Mouse (Mus musculus): Measurements from ENCODE around the gene Zscan10. TPM values are rescaled to one million over a fixed set of nuclear protein-coding genes. Genes with fewer than 3 reads are reported as not detected.

Gene Zscan10
- polyA plus RNA-seq, 1 experiment from 2014 or later: not detected

DNA sequence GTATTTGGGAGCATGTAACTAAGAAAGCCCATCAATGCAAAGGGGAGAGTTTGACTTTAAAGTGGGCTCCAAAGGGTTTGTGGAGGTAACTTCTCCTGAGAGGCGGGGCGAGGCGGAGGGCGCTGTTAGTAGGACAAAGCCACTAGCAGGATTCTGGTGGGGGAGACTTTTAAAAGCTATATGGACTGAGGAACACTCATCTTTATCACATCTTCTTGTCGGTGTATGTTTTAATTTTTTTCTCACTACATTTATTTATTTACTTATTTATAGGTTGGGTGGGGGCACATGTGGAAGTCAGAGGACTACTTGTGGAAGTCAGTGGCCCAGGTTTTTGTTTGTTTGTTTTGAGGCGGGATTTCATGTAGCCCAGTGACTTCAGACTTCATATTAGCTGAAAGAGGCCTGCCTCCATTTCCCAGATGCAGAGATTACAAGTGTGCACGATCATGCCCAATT lies 1.0 kb upstream of the Zscan10 start:
- peaks cover 13% of the 10 kb centered on the region for H3K4me1 ChIP-seq (ENCODE audit: control insufficient read depth, insufficient read depth, low read length)
- WGBS: 22% methylated on average over 7 of the region's 7 CpGs
- H3K4me2 ChIP-seq (ENCODE audit: low read depth, low read length): peak overlapping the region; percentile 91
- H3K36me3 ChIP-seq (ENCODE audit: control insufficient read depth, insufficient read depth): no peaks in the 10 kb centered on the region
- H3K9ac ChIP-seq (ENCODE audit: low read length): peak overlapping the region; percentile 71
- H3K9me3 ChIP-seq (replicated peaks; ENCODE audit: control insufficient read depth, low read length): no peaks in the 10 kb centered on the region
- 0 out of 2 replicates have a peak, but pooled peaks have one; percentile 1 for ATAC-seq (replicated peaks; ENCODE audit: extremely low read depth, insufficient read depth, low FRiP score)
- H3K27me3 ChIP-seq (ENCODE audit: control insufficient read depth, insufficient read depth, low read length): no peaks in the 10 kb centered on the region
- H3K27ac ChIP-seq (ENCODE audit: low read length): peak overlapping the region; percentile 88
- peak overlapping the region; percentile 64 for H3K4me3 ChIP-seq (ENCODE audit: low read length)

DNA sequence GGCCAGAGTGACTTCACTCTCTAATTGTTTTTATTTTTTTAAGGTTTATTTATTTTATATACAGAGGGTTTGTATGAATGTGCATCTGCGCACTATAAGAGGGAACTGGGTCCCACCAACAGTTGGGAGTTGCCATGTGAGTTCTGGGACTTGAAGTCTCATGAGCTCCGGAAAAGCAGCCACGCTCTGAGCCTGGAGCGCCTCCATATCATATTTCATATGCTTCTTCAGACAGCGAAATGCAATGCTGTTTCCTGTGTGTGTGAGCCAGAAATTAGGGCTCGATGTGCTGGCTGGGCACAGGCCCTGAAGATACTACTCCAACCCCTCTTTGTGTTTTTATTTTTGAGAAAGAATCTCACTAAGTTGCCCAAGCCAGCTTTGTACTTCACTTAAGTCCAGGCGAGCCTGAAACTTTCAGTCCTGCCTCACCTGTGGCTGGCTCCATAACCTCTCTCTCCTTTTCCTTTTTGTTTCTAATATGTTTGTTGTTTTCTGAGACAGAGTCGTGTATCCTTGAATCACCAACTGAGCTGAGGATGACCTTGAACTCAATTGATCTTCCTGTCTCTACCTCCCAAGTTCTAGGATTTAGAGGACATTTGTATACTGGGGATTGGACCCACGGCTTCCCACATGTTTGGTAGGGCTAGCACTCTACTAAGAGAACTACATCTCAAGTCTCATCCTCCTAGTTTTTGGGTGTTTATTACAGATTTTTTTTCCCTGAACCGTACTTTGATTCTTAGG lies 1.4 kb downstream of the Zscan10 start:
- Histone ChIP-seq H3K4me3 (ENCODE audit: low read length) (no peak overlapping the region), H3K36me3 (ENCODE audit: control insufficient read depth, insufficient read depth) (no peaks in the 10 kb centered on the region), H3K27ac (ENCODE audit: low read length) (no peak overlapping the region), H3K9me3 (replicated peaks; ENCODE audit: control insufficient read depth, low read length) (no peaks in the 10 kb centered on the region), H3K27me3 (ENCODE audit: control insufficient read depth, insufficient read depth, low read length) (no peaks in the 10 kb centered on the region; the same call in 1 of the 2 replicates), H3K9ac (ENCODE audit: low read length) (no peak overlapping the region), H3K4me1 (ENCODE audit: control insufficient read depth, insufficient read depth, low read length) (peaks cover 13% of the 10 kb centered on the region), H3K4me2 (ENCODE audit: low read depth, low read length) (no peak overlapping the region)
- no peak for ATAC-seq (replicated peaks; ENCODE audit: extremely low read depth, insufficient read depth, low FRiP score)
- 50% methylated on average over 10 of the region's 10 CpGs for WGBS

DNA sequence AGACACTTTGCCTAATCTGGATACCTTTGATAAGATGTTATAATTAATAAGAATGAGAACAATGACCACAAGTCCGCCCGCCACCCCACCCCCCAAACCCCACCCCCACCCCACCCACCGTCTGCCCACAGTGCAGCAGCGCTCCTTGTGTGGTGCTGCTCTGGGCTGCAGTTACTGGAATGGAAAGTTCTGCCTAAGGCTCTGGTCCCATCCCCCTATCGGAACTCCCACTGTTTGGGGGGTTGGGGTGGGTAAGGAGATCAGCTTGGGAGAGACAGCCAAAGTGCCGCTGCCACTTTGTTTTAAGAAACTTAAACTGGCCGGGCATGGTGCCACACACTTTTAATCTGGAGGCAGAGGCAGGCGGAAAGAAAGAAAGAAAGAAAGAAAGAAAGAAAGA lies 2.4 kb downstream of the Zscan10 start:
- ATAC-seq (replicated peaks; ENCODE audit: extremely low read depth, insufficient read depth, low FRiP score): no peak
- Histone ChIP-seq H3K4me3 (ENCODE audit: low read length) (no peak overlapping the region), H3K4me1 (ENCODE audit: control insufficient read depth, insufficient read depth, low read length) (peaks cover 13% of the 10 kb centered on the region), H3K4me2 (ENCODE audit: low read depth, low read length) (no peak overlapping the region), H3K9ac (ENCODE audit: low read length) (no peak overlapping the region), H3K27ac (ENCODE audit: low read length) (no peak overlapping the region), H3K36me3 (ENCODE audit: control insufficient read depth, insufficient read depth) (no peaks in the 10 kb centered on the region), H3K27me3 (ENCODE audit: control insufficient read depth, insufficient read depth, low read length) (no peaks in the 10 kb centered on the region; the same call in 1 of the 2 replicates), H3K9me3 (replicated peaks; ENCODE audit: control insufficient read depth, low read length) (no peaks in the 10 kb centered on the region)
- WGBS: 34% methylated on average over 8 of the region's 8 CpGs

DNA sequence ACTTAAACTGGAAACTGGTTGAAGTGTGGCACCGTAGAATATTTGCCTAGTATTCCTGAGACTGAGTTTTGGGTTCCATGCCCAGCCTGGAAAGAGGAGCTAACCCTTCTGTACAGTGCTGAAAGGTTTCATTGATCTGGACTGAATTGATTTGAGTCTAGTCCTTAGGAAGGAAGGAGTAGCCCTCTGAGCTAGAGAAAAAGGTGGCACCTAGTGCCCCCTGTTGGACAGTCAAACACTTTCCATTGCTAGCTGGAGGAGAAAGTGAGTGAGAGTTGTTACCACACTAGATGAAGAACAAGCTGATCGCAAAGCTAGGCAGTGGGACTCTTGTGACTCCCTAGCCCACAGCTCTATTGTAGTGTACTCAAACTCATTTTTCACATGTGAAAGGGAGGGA lies 2.9 kb downstream of the Zscan10 start:
- ATAC-seq (replicated peaks; ENCODE audit: extremely low read depth, insufficient read depth, low FRiP score): no peak
- Histone ChIP-seq H3K27me3 (ENCODE audit: control insufficient read depth, insufficient read depth, low read length) (no peaks in the 10 kb centered on the region; the same call in 1 of the 2 replicates), H3K4me1 (ENCODE audit: control insufficient read depth, insufficient read depth, low read length) (peaks cover 9% of the 10 kb centered on the region), H3K4me2 (ENCODE audit: low read depth, low read length) (no peak overlapping the region), H3K36me3 (ENCODE audit: control insufficient read depth, insufficient read depth) (no peaks in the 10 kb centered on the region), H3K9ac (ENCODE audit: low read length) (no peak overlapping the region), H3K4me3 (ENCODE audit: low read length) (no peak overlapping the region), H3K27ac (ENCODE audit: low read length) (no peak overlapping the region), H3K9me3 (replicated peaks; ENCODE audit: control insufficient read depth, low read length) (no peaks in the 10 kb centered on the region)
- 52% methylated on average over 2 of the region's 2 CpGs for WGBS

DNA sequence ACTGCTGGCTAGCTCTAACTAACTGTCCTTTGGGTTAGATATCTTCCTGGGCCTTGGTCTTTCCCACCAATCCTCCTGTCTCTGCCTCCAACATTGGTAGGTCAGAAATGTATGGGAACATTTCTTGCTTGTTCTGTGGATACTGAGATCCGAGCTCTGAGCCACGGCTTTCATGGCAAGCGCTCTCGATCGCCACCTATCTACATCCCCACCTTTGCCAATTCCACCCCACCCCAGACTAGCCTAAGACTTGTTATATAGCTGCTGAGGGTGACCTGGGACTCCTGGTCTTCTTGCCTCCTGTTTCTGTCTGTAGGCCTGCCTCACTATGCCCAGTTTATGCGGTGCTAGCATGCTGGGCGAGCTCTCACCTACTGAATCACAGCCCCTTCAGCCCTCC lies 3.7 kb downstream of the Zscan10 start:
- ATAC-seq (replicated peaks; ENCODE audit: extremely low read depth, insufficient read depth, low FRiP score): no peak
- H3K9me3 ChIP-seq (replicated peaks; ENCODE audit: control insufficient read depth, low read length): no peaks in the 10 kb centered on the region
- H3K4me3 ChIP-seq (ENCODE audit: low read length): no peak overlapping the region
- H3K36me3 ChIP-seq (ENCODE audit: control insufficient read depth, insufficient read depth): no peaks in the 10 kb centered on the region
- H3K27me3 ChIP-seq (ENCODE audit: control insufficient read depth, insufficient read depth, low read length): no peaks in the 10 kb centered on the region; the same call in 1 of the 2 replicates
- H3K4me1 ChIP-seq (ENCODE audit: control insufficient read depth, insufficient read depth, low read length): peaks cover 7% of the 10 kb centered on the region
- H3K4me2 ChIP-seq (ENCODE audit: low read depth, low read length): no peak overlapping the region
- no peak overlapping the region for H3K9ac ChIP-seq (ENCODE audit: low read length)
- WGBS: 62% methylated on average over 7 of the region's 7 CpGs
- H3K27ac ChIP-seq (ENCODE audit: low read length): no peak overlapping the region

DNA sequence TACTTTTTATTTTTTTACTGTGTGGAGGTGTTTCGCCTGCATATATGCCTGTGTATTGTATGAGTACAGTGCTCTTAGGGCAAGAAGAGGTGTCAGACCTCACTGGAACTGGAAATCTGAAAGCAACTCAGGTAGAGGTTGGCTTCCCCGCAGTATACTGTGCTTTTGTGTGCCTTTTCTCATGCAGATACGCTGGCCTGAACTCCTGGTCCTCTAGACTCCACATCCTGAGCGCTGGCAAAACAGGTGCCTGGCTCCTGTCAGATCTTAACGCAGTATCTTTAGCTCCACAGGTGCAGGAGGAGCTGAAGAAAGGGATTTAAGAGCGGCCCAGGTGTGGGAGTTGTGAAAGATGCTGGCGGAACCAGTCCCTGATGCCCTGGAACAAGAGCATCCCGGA lies 4.6 kb downstream of the Zscan10 start:
- 78% methylated on average over 8 of the region's 8 CpGs for WGBS
- Histone ChIP-seq H3K36me3 (ENCODE audit: control insufficient read depth, insufficient read depth) (no peaks in the 10 kb centered on the region), H3K9ac (ENCODE audit: low read length) (no peak overlapping the region), H3K9me3 (replicated peaks; ENCODE audit: control insufficient read depth, low read length) (no peaks in the 10 kb centered on the region), H3K4me3 (ENCODE audit: low read length) (no peak overlapping the region), H3K4me1 (ENCODE audit: control insufficient read depth, insufficient read depth, low read length) (no peaks in the 10 kb centered on the region; the same call in 1 of the 2 replicates), H3K27ac (ENCODE audit: low read length) (no peak overlapping the region), H3K4me2 (ENCODE audit: low read depth, low read length) (no peak overlapping the region), H3K27me3 (ENCODE audit: control insufficient read depth, insufficient read depth, low read length) (no peaks in the 10 kb centered on the region; the same call in 1 of the 2 replicates)
- ATAC-seq (replicated peaks; ENCODE audit: extremely low read depth, insufficient read depth, low FRiP score): no peak

DNA sequence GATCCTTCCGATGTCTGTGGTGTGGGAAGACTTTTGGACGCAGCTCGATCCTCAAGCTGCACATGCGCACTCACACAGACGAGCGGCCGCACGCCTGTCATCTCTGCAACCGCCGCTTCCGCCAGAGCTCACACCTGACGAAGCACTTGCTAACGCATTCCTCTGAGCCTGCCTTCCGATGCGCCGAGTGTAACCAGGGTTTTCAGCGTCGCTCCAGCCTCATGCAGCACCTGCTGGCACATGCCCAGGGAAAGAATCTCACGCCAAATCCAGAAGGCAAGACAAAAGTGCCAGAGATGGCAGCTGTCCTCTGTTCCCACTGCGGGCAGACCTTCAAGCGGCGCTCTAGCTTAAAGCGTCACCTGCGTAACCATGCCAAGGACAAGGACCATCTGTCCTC lies 9.0 kb downstream of the Zscan10 start:
- no peaks in the 10 kb centered on the region for H3K36me3 ChIP-seq (ENCODE audit: control insufficient read depth, insufficient read depth)
- WGBS: 87% methylated on average over 24 of the region's 24 CpGs
- no peak overlapping the region for H3K9ac ChIP-seq (ENCODE audit: low read length)
- H3K9me3 ChIP-seq (replicated peaks; ENCODE audit: control insufficient read depth, low read length): no peaks in the 10 kb centered on the region
- H3K27ac ChIP-seq (ENCODE audit: low read length): no peak overlapping the region
- H3K4me3 ChIP-seq (ENCODE audit: low read length): no peak overlapping the region
- H3K4me1 ChIP-seq (ENCODE audit: control insufficient read depth, insufficient read depth, low read length): no peaks in the 10 kb centered on the region
- H3K4me2 ChIP-seq (ENCODE audit: low read depth, low read length): no peak overlapping the region
- no peak for ATAC-seq (replicated peaks; ENCODE audit: extremely low read depth, insufficient read depth, low FRiP score)
- no peaks in the 10 kb centered on the region; the same call in 1 of the 2 replicates for H3K27me3 ChIP-seq (ENCODE audit: control insufficient read depth, insufficient read depth, low read length)

DNA sequence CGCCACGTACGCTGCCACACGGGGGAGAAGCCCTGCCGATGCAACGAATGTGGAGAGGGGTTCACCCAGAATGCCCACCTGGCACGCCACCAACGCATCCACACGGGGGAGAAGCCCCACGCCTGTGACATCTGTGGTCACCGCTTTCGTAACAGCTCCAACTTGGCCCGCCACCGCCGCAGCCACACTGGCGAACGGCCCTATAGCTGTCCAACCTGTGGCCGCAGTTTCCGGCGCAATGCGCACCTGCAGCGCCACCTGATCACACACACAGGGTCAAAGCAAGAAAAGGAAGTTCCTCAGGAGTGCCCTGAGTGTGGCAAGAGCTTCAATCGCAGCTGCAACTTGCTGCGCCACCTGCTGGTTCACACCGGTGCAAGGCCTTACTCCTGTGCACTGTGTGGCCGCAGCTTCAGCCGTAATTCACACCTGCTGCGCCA lies 9.7 kb downstream of the Zscan10 start:
- WGBS: 70% methylated on average over 28 of the region's 28 CpGs
- ATAC-seq (replicated peaks; ENCODE audit: extremely low read depth, insufficient read depth, low FRiP score): peak; percentile 79
- H3K27me3 ChIP-seq (ENCODE audit: control insufficient read depth, insufficient read depth, low read length): no peaks in the 10 kb centered on the region

DNA sequence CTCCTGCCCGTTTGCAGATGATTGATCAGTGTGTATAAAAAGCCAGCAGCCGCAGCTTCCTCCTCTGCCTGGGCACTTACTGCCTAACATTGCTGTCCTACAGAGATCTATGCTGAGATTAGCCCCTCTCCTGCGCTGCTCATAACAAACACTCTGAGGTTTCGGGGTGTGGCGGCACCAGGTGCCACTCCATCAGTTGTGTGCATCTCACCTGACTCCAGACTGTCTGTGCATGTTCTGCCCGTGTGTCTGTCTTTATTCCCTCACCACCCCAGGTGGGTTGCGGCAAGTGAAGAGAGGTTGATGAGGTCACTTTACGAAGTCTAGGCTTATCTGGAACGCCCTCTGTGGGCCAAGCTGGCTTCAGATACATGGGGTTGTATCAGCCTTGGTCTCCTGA lies 16.4 kb downstream of the Zscan10 start:
- ATAC-seq (replicated peaks; ENCODE audit: extremely low read depth, insufficient read depth, low FRiP score): no peak

More for the DNA sequence above, 9.7 kb downstream of the Zscan10 start:
- Histone ChIP-seq H3K4me3 (ENCODE audit: low read length) (no peak overlapping the region), H3K27ac (ENCODE audit: low read length) (no peak overlapping the region), H3K9ac (ENCODE audit: low read length) (no peak overlapping the region), H3K9me3 (replicated peaks; ENCODE audit: control insufficient read depth, low read length) (no peaks in the 10 kb centered on the region), H3K4me1 (ENCODE audit: control insufficient read depth, insufficient read depth, low read length) (no peaks in the 10 kb centered on the region), H3K36me3 (ENCODE audit: control insufficient read depth, insufficient read depth) (no peaks in the 10 kb centered on the region), H3K4me2 (ENCODE audit: low read depth, low read length) (no peak overlapping the region)

More for the DNA sequence above, 16.4 kb downstream of the Zscan10 start:
- Histone ChIP-seq H3K9me3 (replicated peaks; ENCODE audit: control insufficient read depth, low read length) (no peaks in the 10 kb centered on the region), H3K27ac (ENCODE audit: low read length) (no peak overlapping the region), H3K36me3 (ENCODE audit: control insufficient read depth, insufficient read depth) (no peaks in the 10 kb centered on the region), H3K9ac (ENCODE audit: low read length) (no peak overlapping the region), H3K4me3 (ENCODE audit: low read length) (no peak overlapping the region), H3K4me1 (ENCODE audit: control insufficient read depth, insufficient read depth, low read length) (no peaks in the 10 kb centered on the region), H3K4me2 (ENCODE audit: low read depth, low read length) (no peak overlapping the region), H3K27me3 (ENCODE audit: control insufficient read depth, insufficient read depth, low read length) (peaks cover 18% of the 10 kb centered on the region; the same call in 1 of the 2 replicates)
- 37% methylated on average over 9 of the region's 9 CpGs for WGBS
